Mouse (Mus musculus) lung, adult 2 months (tissue): ENCODE measurements around the gene 1810037I17Rik. TPM values are rescaled to one million over a fixed set of nuclear protein-coding genes. Genes with fewer than 3 reads are reported as not detected.

Source experiments
- DNase-seq: peaks from one replicate; pipeline ENCODE4 v3.0.0; 2022
- H3K4me1 ChIP-seq: fragments of 200-500 bp; 2 replicates; pipeline ENCODE4 v1.6.1; 2011; ENCODE audit warnings: low read length; ENCODE audit not compliant: control insufficient read depth, insufficient read depth
- H3K4me3 ChIP-seq: fragments of 200-500 bp; replicated peaks from 2 replicates; pipeline ENCODE3; 2011; ENCODE audit warnings: low read depth, mild to moderate bottlenecking, control low read depth, low read length; ENCODE audit errors: extremely low read depth
- CTCF ChIP-seq: fragments of 200-500 bp; IDR thresholded peaks from 2 replicates; pipeline ENCODE4 v1.5.1; 2011; ENCODE audit warnings: mild to moderate bottlenecking, low read length, control low read depth; ENCODE audit not compliant: insufficient read depth
- POLR2A ChIP-seq: fragments of 200-500 bp; IDR thresholded peaks from 2 replicates; pipeline ENCODE4 v1.6.1; 2011; ENCODE audit warnings: low read depth, mild to moderate bottlenecking, control low read depth, low read length, borderline replicate concordance; ENCODE audit errors: extremely low read depth
- WGBS: fragments of 180-500 bp; shearing (Covaris S2); methylation state at CpG from one replicate; pipeline ENCODE4 v1.1.7; 2018; 5-methylcytosine and 5-hydroxymethylcytosine counted together
- polyA plus RNA-seq: library from polyadenylated mRNA; depleted of rRNA; stranded (reverse); fragments of >200 nt; gene quantifications from 2 replicates; pipeline ENCODE4 v1.2.3, GENCODE M21; 2012

The 1810037I17Rik gene
- polyA plus RNA-seq, 1 experiment, result 56.6 TPM

GRCm38 (mm10) chr3:122898254-122898653 lies 25.7 kb upstream of the 1810037I17Rik start:
- Histone ChIP-seq H3K4me1 (no peaks in the 10 kb centered on the region), H3K4me3 (no peak overlapping the region)
- 53% methylated on average over 6 of the region's 6 CpGs for WGBS
- no peak for DNase-seq
- no peak for TF ChIP-seq CTCF
- TF ChIP-seq POLR2A, result no peak

GRCm38 (mm10) chr3:122903746-122904433 lies 20.1 kb upstream of the 1810037I17Rik start:
- peak; percentile 72 for TF ChIP-seq CTCF
- no peak for TF ChIP-seq POLR2A
- 39% methylated on average over 12 of the region's 12 CpGs for WGBS
- peak; percentile 13 for DNase-seq
- no peaks in the 10 kb centered on the region for H3K4me1 ChIP-seq
- H3K4me3 ChIP-seq, result no peak overlapping the region

- H3K4me3 ChIP-seq, result no peak overlapping the region
- WGBS, result 83% methylated on average over 2 of the region's 2 CpGs
- DNase-seq, result no peak
- H3K4me1 ChIP-seq, result no peaks in the 10 kb centered on the region
- TF ChIP-seq CTCF, result no peak
- no peak for TF ChIP-seq POLR2A
These were observed 16.2 kb upstream of the 1810037I17Rik start for GRCm38 (mm10) chr3:122907841-122908240.

GRCm38 (mm10) chr3:122915493-122915892 lies 8.5 kb upstream of the 1810037I17Rik start:
- WGBS, result 70% methylated on average over 5 of the region's 5 CpGs
- H3K4me1 ChIP-seq, result no peaks in the 10 kb centered on the region
- H3K4me3 ChIP-seq, result no peak overlapping the region
- DNase-seq, result no peak
- TF ChIP-seq POLR2A, result no peak
- no peak for TF ChIP-seq CTCF

- no peak for DNase-seq
- H3K4me3 ChIP-seq, result no peak overlapping the region
- WGBS, result 77% methylated on average over 6 of the region's 6 CpGs
- TF ChIP-seq CTCF, result no peak
- no peak for TF ChIP-seq POLR2A
- no peaks in the 10 kb centered on the region for H3K4me1 ChIP-seq
These were observed 7.8 kb upstream of the 1810037I17Rik start for GRCm38 (mm10) chr3:122916191-122916680.

GRCm38 (mm10) chr3:122918672-122919071 lies 5.3 kb upstream of the 1810037I17Rik start:
- no peak for DNase-seq
- no peak overlapping the region for H3K4me3 ChIP-seq
- H3K4me1 ChIP-seq, result no peaks in the 10 kb centered on the region
- WGBS, result 43% methylated on average over 2 of the region's 2 CpGs
- TF ChIP-seq POLR2A (no peak), CTCF (no peak)

GRCm38 (mm10) chr3:122919260-122919659 lies 4.7 kb upstream of the 1810037I17Rik start, which contains the start of gene Gm10959:
Gene Gm10959 (minus strand): TSS chr3:122919360.
- no peak within 1 kb of the TSS for H3K4me3 ChIP-seq
- no peaks in the 10 kb centered on the region for H3K4me1 ChIP-seq
- DNase-seq, result no peak
- 85% methylated on average over 8 of the region's 8 CpGs for WGBS
- TF ChIP-seq CTCF (no peak), POLR2A (no peak)

GRCm38 (mm10) chr3:122920572-122921435 lies 3.2 kb upstream of the 1810037I17Rik start:
- DNase-seq, result no peak
- TF ChIP-seq POLR2A (no peak), CTCF (no peak)
- Histone ChIP-seq H3K4me3 (no peak overlapping the region), H3K4me1 (no peaks in the 10 kb centered on the region)
- WGBS, result 58% methylated on average over 8 of the region's 8 CpGs

- TF ChIP-seq CTCF (no peak), POLR2A (no peak)
- Histone ChIP-seq H3K4me3 (no peak overlapping the region), H3K4me1 (no peaks in the 10 kb centered on the region; the same call in 1 of the 2 replicates)
- WGBS, result 66% methylated on average over 8 of the region's 8 CpGs
- no peak for DNase-seq
These were observed 2.1 kb upstream of the 1810037I17Rik start for GRCm38 (mm10) chr3:122921676-122922527.
